ENCODE assay signal across 28 mouse cellular contexts in the genomic region with DNA sequence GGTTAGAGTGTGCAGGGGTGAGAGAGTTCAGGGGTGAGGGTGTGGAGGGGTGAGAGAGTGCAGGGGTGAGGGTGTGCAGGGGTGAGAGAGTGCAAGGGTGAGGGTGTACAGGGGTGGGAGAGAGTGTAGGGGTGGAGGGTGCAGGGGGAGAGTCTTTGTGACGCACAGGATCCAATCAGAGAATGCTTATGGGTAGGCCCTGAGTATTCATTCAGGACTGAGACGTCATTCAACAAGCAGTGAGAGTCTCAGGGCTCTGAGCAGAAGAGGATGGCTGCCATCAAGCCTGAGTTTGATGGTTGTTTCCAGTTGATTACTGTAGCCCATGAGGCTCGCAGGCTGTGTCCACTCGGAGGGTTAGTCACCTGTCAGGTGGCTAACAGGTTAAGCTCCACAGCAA. TPM values are rescaled to one million over a fixed set of nuclear protein-coding genes. Genes with fewer than 3 reads are reported as not detected.
DNase-seq lines count a peak whose midpoint lies in the region; ATAC-seq lines count a peak whose summit lies in the region.
"Had no signal": no experiment of that assay in that cellular context is flagged by ENCODE, and none has a peak within 500 bp of the region (broad histone marks: within the 10 kb centered on the region; RNA-seq: fewer than 3 reads in every experiment).

No protein-coding gene starts in this region.

- no peak for ATAC-seq in kidney, embryonic 15.5 days (replicated peaks; ENCODE audit: low FRiP score)
- no peak for ATAC-seq in neural tube, embryonic 15.5 days (ENCODE audit: low FRiP score)
- 0 out of 2 replicates have a peak, but pooled peaks have one; percentile 18 for ATAC-seq in megakaryocyte progenitor cell, adult 5-6 weeks (replicated peaks; ENCODE audit: poor library complexity)
- ATAC-seq: forebrain, embryonic 16.5 days had no signal

- H3K4me1 ChIP-seq in kidney, embryonic 15.5 days: peaks cover 15% of the 10 kb centered on the region
- peaks cover 22% of the 10 kb centered on the region for H3K4me1 ChIP-seq in neural tube, embryonic 15.5 days

- no peak overlapping the region for H3K4me3 ChIP-seq in kidney, embryonic 15.5 days (replicated peaks)
- H3K4me3 ChIP-seq in neural tube, embryonic 15.5 days (replicated peaks): no peak overlapping the region
- H3K4me3 ChIP-seq: embryonic facial prominence, embryonic 13.5 days; erythroblast, embryonic 14.5 days; hindbrain, embryonic 12.5 days; myocyte; neural tube, embryonic 13.5 days had no signal

- no peak overlapping the region for H3K4me2 ChIP-seq in kidney, embryonic 15.5 days
- no peak overlapping the region for H3K4me2 ChIP-seq in neural tube, embryonic 15.5 days
- H3K4me2 ChIP-seq: embryonic facial prominence, embryonic 13.5 days; hindbrain, embryonic 12.5 days; neural tube, embryonic 13.5 days had no signal

- no peak for DNase-seq in kidney, adult 18-20 months
- no peak for DNase-seq in neural tube, embryonic 10.5 days (ENCODE audit: extremely low spot score, low spot score)
- no peak for DNase-seq in urinary bladder, postnatal 14 days (ENCODE audit: low spot score)
- DNase-seq: adrenal gland, postnatal 14 days; B cell, adult 2 months; cerebellum, adult 11 months; cerebellum, adult 9-11 months; gastrocnemius, postnatal 10 days; heart, postnatal 14 days; kidney, adult 2 months; kidney, postnatal 4 days; liver; lung, adult 2 months; lung, postnatal 10 days; thymus, postnatal 4 days had no signal

- WGBS in kidney, embryonic 15.5 days: 43% methylated on average over 4 of the region's 4 CpGs
- WGBS in neural tube, embryonic 15.5 days: 49% methylated on average over 4 of the region's 4 CpGs

- H3K36me3 ChIP-seq in kidney, embryonic 15.5 days: no peaks in the 10 kb centered on the region
- no peaks in the 10 kb centered on the region for H3K36me3 ChIP-seq in neural tube, embryonic 15.5 days
- H3K36me3 ChIP-seq: embryonic facial prominence, embryonic 13.5 days; hindbrain, embryonic 12.5 days; neural tube, embryonic 13.5 days had no signal

- no peaks in the 10 kb centered on the region for H3K9me3 ChIP-seq in kidney, embryonic 15.5 days (replicated peaks)
- no peaks in the 10 kb centered on the region for H3K9me3 ChIP-seq in neural tube, embryonic 15.5 days (replicated peaks)
- H3K9me3 ChIP-seq: embryonic facial prominence, embryonic 13.5 days; neural tube, embryonic 13.5 days had no signal

- H3K27ac ChIP-seq in kidney, embryonic 15.5 days: 0 out of 2 replicates have a peak overlapping the region, but pooled peaks have one; percentile 3
- 0 out of 2 replicates have a peak overlapping the region, but pooled peaks have one; percentile 13 for H3K27ac ChIP-seq in neural tube, embryonic 15.5 days (replicated peaks)
- H3K27ac ChIP-seq: embryonic facial prominence, embryonic 13.5 days; hindbrain, embryonic 12.5 days; kidney, postnatal 0 days; liver, embryonic 14.5 days; macrophage; neural tube, embryonic 13.5 days had no signal

- H3K9ac ChIP-seq in kidney, embryonic 15.5 days: no peak overlapping the region
- no peak overlapping the region for H3K9ac ChIP-seq in neural tube, embryonic 15.5 days (replicated peaks)
- H3K9ac ChIP-seq: embryonic facial prominence, embryonic 13.5 days; hindbrain, embryonic 12.5 days; liver, embryonic 14.5 days; neural tube, embryonic 13.5 days had no signal

- no peaks in the 10 kb centered on the region for H3K27me3 ChIP-seq in kidney, embryonic 15.5 days
- no peaks in the 10 kb centered on the region for H3K27me3 ChIP-seq in neural tube, embryonic 15.5 days (replicated peaks)
- H3K27me3 ChIP-seq: embryonic facial prominence, embryonic 13.5 days; neural tube, embryonic 13.5 days had no signal

RNA-seq across cellular contexts. Expression of gene Scn8a, which starts 48.4 kb away (rescaled TPM):
- polyA plus RNA-seq in kidney, embryonic 15.5 days (2015; fragmentation: Nextera tagmentation; extraction: Ambion mirVana): 11.9 and 13.3 TPM in 2 replicates
- polyA plus RNA-seq in neural tube, embryonic 15.5 days (2015; fragmentation: Nextera tagmentation; extraction: Ambion mirVana): 24.9 and 29.2 TPM in 2 replicates
- total RNA-seq in megakaryocyte progenitor cell, adult 5-6 weeks (2015): not detected in 2 replicates
- not detected in 2 replicates for total RNA-seq in megakaryocyte progenitor cell, adult 5-6 weeks (2017)
- total RNA-seq: common myeloid progenitor, adult 5-6 weeks had no signal
- polyA plus RNA-seq: erythroblast, embryonic 14.5 days; macrophage; myocyte had no signal
